Mouse (Mus musculus) heart, postnatal 36 days (tissue): ENCODE measurements around the gene Sema3e. TPM values are rescaled to one million over a fixed set of nuclear protein-coding genes. Genes with fewer than 3 reads are reported as not detected.
A peak's percentile ranks its signal among the peaks of the same experiment; 100 is the strongest.

ENCODE experiments used
- DNase-seq, 2 experiments: peaks; one replicate each; pipeline ENCODE4 v3.0.0; 2021 to 2022
- intact Hi-C: fragments of 180-260 bp; cut with DNase I; formaldehyde crosslinking; loops from one replicate; pipeline ENCODE4 v1.15.1; 2025
- total RNA-seq, 2 experiments: library from RNA; stranded (reverse); gene quantifications; 2 replicates each; pipeline ENCODE4 v1.2.3; 2021

Sema3e gene
- total RNA-seq, 2 experiments from 2014 or later = 0.19 to 0.36 TPM

- intact Hi-C loops = no loop called here
- no peak for DNase-seq
Observed at GRCm38 (mm10) chr5:14062918-14063481, 37.9 kb downstream of the Sema3e start.

GRCm38 (mm10) chr5:14073152-14073551 lies 48.1 kb downstream of the Sema3e start:
- intact Hi-C loops = no loop called here
- peak; percentile 8 to 10 for DNase-seq

- DNase-seq = no peak
- intact Hi-C loops = no loop called here
Observed at GRCm38 (mm10) chr5:14088100-14088499, 63.0 kb downstream of the Sema3e start.

GRCm38 (mm10) chr5:14089875-14090608 lies 65.0 kb downstream of the Sema3e start:
- DNase-seq = no peak
- intact Hi-C loops = no loop called here

GRCm38 (mm10) chr5:14090609-14090969 lies 65.5 kb downstream of the Sema3e start:
- intact Hi-C loops = no loop called here
- DNase-seq = no peak

- intact Hi-C loops = no loop called here
Observed at GRCm38 (mm10) chr5:14092262-14092776, 67.2 kb downstream of the Sema3e start.

GRCm38 (mm10) chr5:14096196-14096595 lies 71.1 kb downstream of the Sema3e start:
- DNase-seq = no peak
- intact Hi-C loops = no loop called here

More at GRCm38 (mm10) chr5:14092262-14092776, 67.2 kb downstream of the Sema3e start:
- no peak for DNase-seq

GRCm38 (mm10) chr5:14098677-14099076 lies 73.6 kb downstream of the Sema3e start:
- no peak for DNase-seq
- intact Hi-C loops = no loop called here

GRCm38 (mm10) chr5:14107365-14107764 lies 82.3 kb downstream of the Sema3e start:
- DNase-seq = no peak
- intact Hi-C loops = no loop called here

GRCm38 (mm10) chr5:14109001-14109400 lies 83.9 kb downstream of the Sema3e start:
- intact Hi-C loops = no loop called here
- no peak for DNase-seq

GRCm38 (mm10) chr5:14111401-14111800 lies 86.3 kb downstream of the Sema3e start:
- intact Hi-C loops = no loop called here
- DNase-seq = no peak

- no peak for DNase-seq
- intact Hi-C loops = no loop called here
Observed at GRCm38 (mm10) chr5:14121902-14122301, 96.8 kb downstream of the Sema3e start.

GRCm38 (mm10) chr5:14126591-14126990 lies 101.5 kb downstream of the Sema3e start:
- intact Hi-C loops = no loop called here
- DNase-seq = no peak

GRCm38 (mm10) chr5:14135929-14136328 lies 110.9 kb downstream of the Sema3e start:
- intact Hi-C loops = no loop called here
- DNase-seq = no peak

GRCm38 (mm10) chr5:14138725-14139124 lies 113.6 kb downstream of the Sema3e start:
- intact Hi-C loops = no loop called here
- no peak for DNase-seq

- no peak for DNase-seq
- intact Hi-C loops = no loop called here
Observed at GRCm38 (mm10) chr5:14162579-14162978, 137.5 kb downstream of the Sema3e start.

GRCm38 (mm10) chr5:14163280-14163679 lies 138.2 kb downstream of the Sema3e start:
- intact Hi-C loops = no loop called here
- no peak for DNase-seq

- intact Hi-C loops = no loop called here
- DNase-seq = no peak
Observed at GRCm38 (mm10) chr5:14167776-14168175, 142.7 kb downstream of the Sema3e start.

GRCm38 (mm10) chr5:14173355-14174183 lies 148.5 kb downstream of the Sema3e start:
- no peak for DNase-seq
- intact Hi-C loops = no loop called here

GRCm38 (mm10) chr5:14180571-14180970 lies 155.5 kb downstream of the Sema3e start:
- intact Hi-C loops = no loop called here
- no peak for DNase-seq

- intact Hi-C loops = no loop called here
- no peak for DNase-seq
Observed at GRCm38 (mm10) chr5:14182156-14182555, 157.1 kb downstream of the Sema3e start.
